Mouse (Mus musculus) embryonic fibroblast, embryonic 13.5 days (primary cell): ENCODE data around the gene Dnmbp.

Experiments used
- CTCF ChIP-seq: IDR thresholded peaks from 2 replicates; pipeline ENCODE4 v1.5.1; 2011; ENCODE audit warnings: mild to moderate bottlenecking, control low read depth, low read length, moderate library complexity, borderline replicate concordance; ENCODE audit not compliant: insufficient read depth
- POLR2A ChIP-seq: IDR thresholded peaks from 2 replicates; pipeline ENCODE4 v1.6.1; 2011; ENCODE audit warnings: low read depth, mild to moderate bottlenecking, control low read depth, low read length, moderate library complexity

DNA sequence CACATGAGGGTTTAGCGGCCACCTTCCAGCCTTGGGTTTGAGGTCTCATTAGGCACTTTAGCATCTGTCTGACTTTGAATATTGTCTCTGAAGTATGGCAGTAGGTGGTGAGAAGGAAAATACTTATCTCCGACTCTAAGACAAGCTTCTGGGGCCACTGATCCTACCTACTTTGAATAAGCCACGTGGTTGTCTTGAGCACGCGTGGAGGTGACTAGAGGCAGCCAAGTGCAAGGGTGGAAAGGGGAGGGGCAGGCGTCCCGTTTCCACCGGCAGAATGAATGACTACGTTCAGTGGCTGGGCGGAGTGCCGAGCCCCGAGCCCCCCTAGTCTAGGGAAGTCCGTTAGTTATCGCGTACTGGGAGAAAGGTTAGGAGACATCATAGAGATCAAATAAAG lies 92.9 kb downstream of the Dnmbp start:
- TF ChIP-seq POLR2A (no peak), CTCF (no peak)
